Mouse (Mus musculus) thymus, adult 2 months (tissue): ENCODE measurements at regions not wholly inside any gene's neighbourhood (a gene's known extent, or its start where the extent isn't known, plus 50 kb on each side); places are given as distances from the start of the nearest gene placed in this dataset.

ENCODE experiments used
- DNase-seq: peaks from one replicate; pipeline ENCODE4 v3.0.0; 2021
- H3K27ac ChIP-seq: fragments of 200-500 bp; 2 replicates; pipeline ENCODE4 v1.5.1; 2012; ENCODE audit warnings: low read length, control low read depth; ENCODE audit not compliant: control insufficient read depth, insufficient read depth
- H3K27me3 ChIP-seq: fragments of 200-500 bp; 2 replicates; pipeline ENCODE4 v1.6.1; 2012; ENCODE audit warnings: mild to moderate bottlenecking, low read length, moderate library complexity, mixed read lengths; ENCODE audit not compliant: control insufficient read depth, insufficient read depth
- H3K36me3 ChIP-seq: fragments of 200-500 bp; 2 replicates; pipeline ENCODE4 v1.6.1; 2012; ENCODE audit warnings: mild to moderate bottlenecking, low read length, moderate library complexity; ENCODE audit not compliant: control insufficient read depth, insufficient read depth
- H3K4me1 ChIP-seq: fragments of 200-500 bp; replicated peaks from 2 replicates; pipeline ENCODE4 v1.6.1; 2012; ENCODE audit warnings: low read length; ENCODE audit not compliant: control insufficient read depth, insufficient read depth
- H3K4me3 ChIP-seq: fragments of 200-500 bp; 2 replicates; pipeline ENCODE4 v1.5.1; 2012; ENCODE audit warnings: mild to moderate bottlenecking, low read length, control low read depth, moderate library complexity; ENCODE audit not compliant: control insufficient read depth, insufficient read depth
- CTCF ChIP-seq: fragments of 200-500 bp; IDR thresholded peaks from 2 replicates; pipeline ENCODE4 v1.5.1; 2012; ENCODE audit warnings: mild to moderate bottlenecking, control low read depth, low read length, moderate library complexity, borderline replicate concordance; ENCODE audit not compliant: control insufficient read depth, poor library complexity, insufficient read depth; ENCODE audit errors: extremely low read depth
- POLR2A ChIP-seq: fragments of 200-500 bp; IDR thresholded peaks from 2 replicates; pipeline ENCODE4 v1.6.1; 2012; ENCODE audit warnings: mild to moderate bottlenecking, low read length, control low read depth, moderate library complexity; ENCODE audit not compliant: control insufficient read depth, poor library complexity, insufficient read depth; ENCODE audit errors: extremely low read depth
- WGBS: fragments of 180-500 bp; shearing (Covaris S2); methylation state at CpG from one replicate; pipeline ENCODE4 v1.1.7; 2018; 5-methylcytosine and 5-hydroxymethylcytosine counted together

DNA sequence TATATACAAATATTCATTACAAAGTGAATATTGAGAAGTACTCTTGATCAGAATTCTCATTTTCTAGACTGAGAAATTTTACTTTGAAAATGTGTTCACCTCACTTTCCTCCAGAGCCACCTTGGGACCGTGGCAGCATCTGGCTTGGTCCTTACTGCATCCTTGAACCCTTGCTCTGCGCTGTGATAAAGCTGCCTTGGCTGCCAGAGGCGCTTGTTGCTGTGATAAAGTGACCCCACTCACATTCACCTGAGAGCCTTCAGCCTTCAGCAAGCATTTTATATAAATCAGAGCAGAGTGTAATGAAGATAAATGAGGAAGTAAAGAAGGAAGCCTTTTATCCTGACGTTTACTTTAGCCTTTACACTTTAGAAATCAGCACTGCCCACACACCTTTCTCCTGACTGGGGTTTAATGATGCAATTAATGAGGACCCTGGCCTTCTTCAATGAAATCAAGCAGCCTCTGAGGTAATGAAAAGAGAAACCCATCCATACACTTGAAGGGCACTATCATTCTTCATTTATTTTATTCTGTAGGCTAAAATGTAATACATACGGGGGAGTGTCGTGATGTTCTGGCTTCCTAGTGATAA lies 532.8 kb downstream of the Rfpl4b start:
- H3K4me3 ChIP-seq, result no peak overlapping the region
- H3K36me3 ChIP-seq, result no peaks in the 10 kb centered on the region
- no peak overlapping the region for H3K27ac ChIP-seq
- H3K4me1 ChIP-seq, result no peaks in the 10 kb centered on the region
- no peaks in the 10 kb centered on the region for H3K27me3 ChIP-seq
- WGBS, result 78% methylated on average over 6 of the region's 6 CpGs
- no peak for TF ChIP-seq POLR2A
- no peak for TF ChIP-seq CTCF
- DNase-seq, result no peak

DNA sequence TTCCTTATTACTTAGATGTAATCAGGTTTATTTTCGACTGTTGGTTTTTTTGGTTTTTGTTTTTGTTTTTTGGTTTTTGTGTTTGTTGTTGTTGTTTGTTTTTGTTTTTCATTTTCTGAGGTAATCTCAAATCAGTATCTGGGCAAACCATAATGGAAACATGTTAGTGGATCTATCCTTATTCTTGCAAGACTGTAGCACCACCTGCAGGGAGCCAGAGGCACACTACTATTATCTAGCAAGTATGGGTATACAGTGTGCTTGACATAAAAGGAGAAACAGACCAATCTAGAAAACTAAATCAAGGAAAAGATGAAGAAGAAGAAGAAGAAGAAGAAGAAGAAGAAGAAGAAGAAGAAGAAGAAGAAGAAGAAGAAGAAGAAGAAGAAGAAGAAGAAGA lies 552.4 kb downstream of the Rfpl4b start:
- no peaks in the 10 kb centered on the region for H3K27me3 ChIP-seq
- no peak overlapping the region for H3K27ac ChIP-seq
- H3K4me3 ChIP-seq, result no peak overlapping the region
- H3K4me1 ChIP-seq, result no peaks in the 10 kb centered on the region
- peak; percentile 4 for DNase-seq
- 89% methylated on average over 1 of the region's 1 CpGs for WGBS
- H3K36me3 ChIP-seq, result no peaks in the 10 kb centered on the region
- TF ChIP-seq CTCF (no peak), POLR2A (no peak)

DNA sequence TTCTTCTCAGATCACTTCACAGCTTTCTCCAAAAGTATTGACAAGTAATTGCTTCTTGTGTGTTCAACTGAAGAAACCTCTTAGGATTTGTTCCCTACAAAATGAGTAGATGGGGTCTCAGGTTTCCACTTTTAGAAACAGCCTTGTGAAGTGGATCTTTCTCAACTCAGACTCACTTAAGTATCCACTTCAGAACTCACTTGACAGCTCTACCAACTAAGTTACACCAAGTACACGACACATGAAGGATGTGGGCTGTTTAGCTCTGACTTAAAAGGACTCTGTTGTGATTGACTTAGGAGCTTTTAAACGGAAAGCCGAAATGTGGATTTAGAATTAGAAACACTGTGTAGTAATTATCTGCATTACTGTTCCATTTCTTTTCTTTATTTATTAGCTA lies 556.0 kb downstream of the Rfpl4b start:
- Histone ChIP-seq H3K27ac (no peak overlapping the region), H3K4me1 (no peaks in the 10 kb centered on the region), H3K27me3 (no peaks in the 10 kb centered on the region), H3K36me3 (no peaks in the 10 kb centered on the region), H3K4me3 (no peak overlapping the region)
- WGBS, result 89% methylated on average over 3 of the region's 3 CpGs
- TF ChIP-seq POLR2A (no peak), CTCF (no peak)
- no peak for DNase-seq

DNA sequence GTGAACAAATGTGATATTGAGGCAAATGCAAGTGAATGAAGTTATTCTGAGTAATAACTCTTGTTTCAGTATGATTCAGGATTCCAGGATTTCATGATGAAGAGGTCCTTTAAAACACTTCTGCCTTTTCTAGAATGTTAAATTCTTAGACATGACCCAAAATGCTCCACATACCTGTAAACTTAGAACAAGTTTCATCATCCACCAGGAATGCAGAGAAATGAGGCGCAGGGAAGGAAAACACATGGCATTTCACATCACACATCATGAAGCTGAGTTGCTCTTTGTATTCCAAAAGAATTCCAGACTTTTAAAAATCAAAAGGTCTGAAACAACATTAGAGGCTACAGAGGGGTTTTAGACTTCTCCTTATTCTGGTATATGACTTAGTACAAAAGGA lies 574.8 kb downstream of the Rfpl4b start:
- Histone ChIP-seq H3K36me3 (no peaks in the 10 kb centered on the region), H3K4me1 (no peaks in the 10 kb centered on the region), H3K27ac (no peak overlapping the region), H3K27me3 (no peaks in the 10 kb centered on the region), H3K4me3 (no peak overlapping the region)
- TF ChIP-seq CTCF, result no peak
- TF ChIP-seq POLR2A, result no peak
- DNase-seq, result no peak
- 97% methylated on average over 1 of the region's 1 CpGs for WGBS
